Mouse (Mus musculus): ENCODE results near the gene Ccdc33. TPM values are rescaled to one million over a fixed set of nuclear protein-coding genes. Genes with fewer than 3 reads are reported as not detected.

The Ccdc33 gene
- total and polyA plus RNA-seq, 3 experiments: 1.3 TPM; not detected in 2

DNA sequence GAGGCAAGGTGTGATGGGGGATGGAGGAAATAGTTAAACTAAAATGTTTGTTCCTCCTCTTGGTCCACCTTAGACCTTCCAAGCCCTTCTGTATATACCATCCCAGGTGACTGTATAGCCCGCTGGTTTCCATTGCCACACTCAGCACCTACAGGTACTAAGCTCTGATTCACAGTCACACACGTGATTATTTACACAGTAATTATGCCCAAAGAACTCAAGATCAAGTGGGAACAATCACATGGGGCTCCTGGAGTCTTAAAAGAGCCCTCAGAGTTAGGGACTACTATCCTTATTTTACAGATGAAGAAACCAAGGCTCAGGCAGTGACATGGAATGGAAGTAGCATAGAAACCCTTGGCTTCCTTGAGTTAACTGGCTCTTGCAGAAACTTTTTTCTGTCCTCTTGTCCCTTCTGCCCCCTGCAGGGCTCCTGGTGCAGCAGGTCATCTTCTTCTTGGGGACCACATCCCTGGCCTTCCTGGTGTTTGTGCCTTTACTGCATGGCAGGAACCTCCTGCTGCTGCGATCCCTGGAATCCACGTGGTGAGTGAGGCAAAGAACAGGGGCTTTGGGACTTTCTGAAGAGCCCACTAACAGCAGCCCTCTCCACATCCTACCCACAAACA is 32.2 kb upstream of the Ccdc33 start:
- Histone ChIP-seq H3K4me3 (no peak overlapping the region), H3K27me3 (ENCODE audit: control insufficient read depth, insufficient read depth, low read length) (no peaks in the 10 kb centered on the region), H3K4me1 (ENCODE audit: control insufficient read depth, insufficient read depth, low read length) (no peaks in the 10 kb centered on the region), H3K9ac (ENCODE audit: low read depth, low read length) (no peak overlapping the region), H3K36me3 (ENCODE audit: control insufficient read depth, insufficient read depth, low read length) (no peaks in the 10 kb centered on the region), H3K79me2 (replicated peaks; ENCODE audit: control insufficient read depth, insufficient read depth, low read length) (no peaks in the 10 kb centered on the region), H3K27ac (no peak overlapping the region)
- intact Hi-C loops (cut with DNase I): no loop called here
- DNase-seq: no peak
- TF ChIP-seq EP300 (IDR thresholded peaks at IDR 0.05; ENCODE audit: insufficient read depth, low read depth, low read length): no peak
- no peak for TF ChIP-seq POLR2A (IDR thresholded peaks at IDR 0.05; ENCODE audit: insufficient read depth, low read depth, low read length)
- TF ChIP-seq CTCF (IDR thresholded peaks at IDR 0.05): peak; percentile 32; the same call in 1 of the 2 replicates
- 78% methylated on average over 4 of the region's 4 CpGs for WGBS

DNA sequence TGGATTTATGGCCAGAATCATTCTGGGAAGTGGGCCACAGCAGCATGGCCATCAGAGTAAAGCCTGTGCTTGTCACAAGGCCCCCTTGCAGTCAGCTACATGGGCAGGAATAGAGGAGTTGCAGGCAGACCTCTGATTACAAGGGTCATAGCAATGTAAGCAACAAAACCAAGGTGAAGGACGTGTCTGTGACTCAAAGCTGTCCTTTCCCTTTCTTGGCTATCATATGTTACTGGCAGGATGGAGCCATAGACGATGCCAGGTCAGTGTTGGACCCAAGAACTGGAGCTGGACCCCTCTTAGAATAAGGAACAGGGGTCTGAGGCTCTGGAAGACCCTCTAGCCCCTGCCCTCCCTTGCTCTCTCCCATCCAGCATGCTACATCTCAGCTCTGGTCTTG is 30.2 kb upstream of the Ccdc33 start:
- intact Hi-C loops (cut with DNase I): no loop called here
- no peaks in the 10 kb centered on the region for H3K4me1 ChIP-seq (ENCODE audit: control insufficient read depth, insufficient read depth, low read length)
- WGBS: 44% methylated on average over 2 of the region's 2 CpGs
- H3K27me3 ChIP-seq (ENCODE audit: control insufficient read depth, insufficient read depth, low read length): no peaks in the 10 kb centered on the region
- no peak overlapping the region for H3K27ac ChIP-seq
- TF ChIP-seq POLR2A (IDR thresholded peaks at IDR 0.05; ENCODE audit: insufficient read depth, low read depth, low read length) (no peak), CTCF (IDR thresholded peaks at IDR 0.05) (no peak), EP300 (IDR thresholded peaks at IDR 0.05; ENCODE audit: insufficient read depth, low read depth, low read length) (no peak)
- H3K4me3 ChIP-seq: no peak overlapping the region
- no peaks in the 10 kb centered on the region for H3K36me3 ChIP-seq (ENCODE audit: control insufficient read depth, insufficient read depth, low read length)
- H3K9ac ChIP-seq (ENCODE audit: low read depth, low read length): no peak overlapping the region
- no peaks in the 10 kb centered on the region for H3K79me2 ChIP-seq (replicated peaks; ENCODE audit: control insufficient read depth, insufficient read depth, low read length)
- no peak for DNase-seq

DNA sequence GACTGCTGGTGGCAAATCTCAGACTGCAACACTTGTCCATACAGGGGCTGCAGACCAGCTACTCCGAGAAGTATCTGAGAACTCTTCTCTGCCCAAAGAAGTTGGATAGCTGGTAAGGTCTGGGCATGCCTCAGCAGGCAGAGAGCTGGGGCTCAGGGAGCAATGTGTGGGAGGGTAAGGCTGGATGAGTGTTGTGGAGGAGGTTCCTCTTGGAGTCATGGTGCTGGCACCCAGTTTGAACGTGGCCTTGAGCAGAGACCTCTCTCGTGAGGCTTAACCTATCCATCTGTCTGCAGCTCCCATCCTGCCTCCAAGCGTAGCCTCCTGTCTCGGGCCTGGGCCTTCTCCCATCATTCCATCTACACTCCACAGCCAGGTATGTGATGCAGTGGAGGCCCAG is 26.8 kb upstream of the Ccdc33 start:
- 74% methylated on average over 5 of the region's 5 CpGs for WGBS
- H3K79me2 ChIP-seq (replicated peaks; ENCODE audit: control insufficient read depth, insufficient read depth, low read length): no peaks in the 10 kb centered on the region
- DNase-seq: no peak
- H3K27ac ChIP-seq: no peak overlapping the region
- H3K9ac ChIP-seq (ENCODE audit: low read depth, low read length): no peak overlapping the region
- H3K4me3 ChIP-seq: no peak overlapping the region
- no peaks in the 10 kb centered on the region for H3K27me3 ChIP-seq (ENCODE audit: control insufficient read depth, insufficient read depth, low read length)
- TF ChIP-seq POLR2A (IDR thresholded peaks at IDR 0.05; ENCODE audit: insufficient read depth, low read depth, low read length): no peak
- TF ChIP-seq EP300 (IDR thresholded peaks at IDR 0.05; ENCODE audit: insufficient read depth, low read depth, low read length): no peak
- no peak for TF ChIP-seq CTCF (IDR thresholded peaks at IDR 0.05)
- no peaks in the 10 kb centered on the region for H3K4me1 ChIP-seq (ENCODE audit: control insufficient read depth, insufficient read depth, low read length)
- no peaks in the 10 kb centered on the region for H3K36me3 ChIP-seq (ENCODE audit: control insufficient read depth, insufficient read depth, low read length)
- intact Hi-C loops (cut with DNase I): no loop called here

DNA sequence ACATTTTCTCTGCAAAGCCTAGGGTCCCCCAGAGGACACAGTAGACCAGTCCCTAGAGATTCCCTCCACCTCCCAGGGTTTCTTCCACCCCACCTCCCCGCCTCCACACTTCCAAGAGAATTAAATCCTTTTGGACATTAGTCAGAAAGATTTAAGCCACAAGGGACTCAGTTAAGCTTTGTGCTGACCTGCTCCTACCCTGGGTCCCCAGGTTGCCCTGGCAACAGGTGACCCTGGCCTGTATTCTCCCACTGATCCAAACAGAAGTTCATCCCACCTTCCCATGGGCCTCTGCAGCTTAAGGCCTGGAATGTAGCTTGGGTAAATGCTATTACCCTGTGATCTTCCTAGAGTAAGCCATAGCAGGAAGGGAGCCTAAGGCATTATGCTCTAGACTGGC is 26.0 kb upstream of the Ccdc33 start:
- no peak for TF ChIP-seq CTCF (IDR thresholded peaks at IDR 0.05)
- TF ChIP-seq POLR2A (IDR thresholded peaks at IDR 0.05; ENCODE audit: insufficient read depth, low read depth, low read length): no peak
- no peak for TF ChIP-seq EP300 (IDR thresholded peaks at IDR 0.05; ENCODE audit: insufficient read depth, low read depth, low read length)
- intact Hi-C loops (cut with DNase I): no loop called here
- H3K27me3 ChIP-seq (ENCODE audit: control insufficient read depth, insufficient read depth, low read length): no peaks in the 10 kb centered on the region
- H3K36me3 ChIP-seq (ENCODE audit: control insufficient read depth, insufficient read depth, low read length): no peaks in the 10 kb centered on the region
- DNase-seq: no peak
- H3K4me1 ChIP-seq (ENCODE audit: control insufficient read depth, insufficient read depth, low read length): peaks cover under 1% of the 10 kb centered on the region; the same call in 1 of the 2 replicates
- H3K27ac ChIP-seq: no peak overlapping the region
- H3K9ac ChIP-seq (ENCODE audit: low read depth, low read length): no peak overlapping the region
- no peaks in the 10 kb centered on the region for H3K79me2 ChIP-seq (replicated peaks; ENCODE audit: control insufficient read depth, insufficient read depth, low read length)
- WGBS: 86% methylated on average over 1 of the region's 1 CpGs
- H3K4me3 ChIP-seq: no peak overlapping the region

DNA sequence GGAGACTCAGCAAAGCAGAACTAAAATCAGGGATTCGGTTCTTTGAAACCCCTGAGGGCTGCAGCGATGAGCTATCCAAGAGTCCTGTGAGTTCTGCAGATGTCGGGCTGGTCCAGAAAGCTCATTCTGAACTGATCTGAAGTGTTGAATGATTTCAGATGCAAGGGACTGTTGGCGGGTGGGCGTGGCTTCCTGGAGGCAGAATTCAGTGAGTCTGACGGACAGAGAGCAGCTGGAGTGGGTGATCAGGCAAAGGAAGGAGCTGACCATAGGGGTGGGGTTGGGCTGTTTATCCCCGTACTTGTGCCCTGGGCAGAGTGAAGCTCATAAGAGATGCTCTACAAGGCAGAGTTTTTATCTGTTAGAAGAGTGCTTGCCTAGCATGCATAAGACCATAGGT is 24.8 kb upstream of the Ccdc33 start:
- Histone ChIP-seq H3K79me2 (replicated peaks; ENCODE audit: control insufficient read depth, insufficient read depth, low read length) (no peaks in the 10 kb centered on the region), H3K27me3 (ENCODE audit: control insufficient read depth, insufficient read depth, low read length) (no peaks in the 10 kb centered on the region), H3K9ac (ENCODE audit: low read depth, low read length) (no peak overlapping the region), H3K4me1 (ENCODE audit: control insufficient read depth, insufficient read depth, low read length) (peaks cover 1% of the 10 kb centered on the region; the same call in 1 of the 2 replicates), H3K36me3 (ENCODE audit: control insufficient read depth, insufficient read depth, low read length) (no peaks in the 10 kb centered on the region), H3K27ac (no peak overlapping the region), H3K4me3 (no peak overlapping the region)
- DNase-seq: peak; percentile 38 to 43
- 38% methylated on average over 7 of the region's 7 CpGs for WGBS
- intact Hi-C loops (cut with DNase I): no loop called here
- TF ChIP-seq CTCF (IDR thresholded peaks at IDR 0.05) (no peak), EP300 (IDR thresholded peaks at IDR 0.05; ENCODE audit: insufficient read depth, low read depth, low read length) (no peak), POLR2A (IDR thresholded peaks at IDR 0.05; ENCODE audit: insufficient read depth, low read depth, low read length) (no peak)

DNA sequence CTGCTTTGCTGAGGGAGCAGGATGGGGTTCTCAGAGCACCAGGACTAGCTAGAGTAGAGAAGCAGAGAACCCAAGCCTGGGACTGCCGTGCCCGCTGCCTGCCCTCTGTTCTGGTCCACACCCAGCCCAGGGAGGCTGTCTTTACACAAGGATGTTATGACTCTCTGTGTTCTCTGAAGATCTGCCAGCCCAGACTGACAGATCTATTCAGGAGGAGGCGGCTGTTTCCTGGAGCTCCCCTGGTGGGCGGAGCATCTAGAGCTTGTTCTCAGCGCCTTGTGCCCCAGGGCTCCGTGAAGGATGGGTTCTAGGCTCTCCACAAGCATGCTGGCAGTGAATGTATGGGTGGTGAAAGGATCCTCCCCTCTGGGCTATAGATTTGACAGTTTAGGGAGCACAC is 21.3 kb upstream of the Ccdc33 start:
- 17% methylated on average over 6 of the region's 6 CpGs for WGBS
- intact Hi-C loops (cut with DNase I): no loop called here
- DNase-seq: peak in 1 of 2 experiments; percentile 50

More for the DNA sequence above, 21.3 kb upstream of the Ccdc33 start:
- Histone ChIP-seq H3K36me3 (ENCODE audit: control insufficient read depth, insufficient read depth, low read length) (no peaks in the 10 kb centered on the region), H3K9ac (ENCODE audit: low read depth, low read length) (no peak overlapping the region), H3K27me3 (ENCODE audit: control insufficient read depth, insufficient read depth, low read length) (no peaks in the 10 kb centered on the region), H3K4me3 (no peak overlapping the region), H3K79me2 (replicated peaks; ENCODE audit: control insufficient read depth, insufficient read depth, low read length) (no peaks in the 10 kb centered on the region), H3K4me1 (ENCODE audit: control insufficient read depth, insufficient read depth, low read length) (peaks cover 1% of the 10 kb centered on the region; the same call in 1 of the 2 replicates), H3K27ac (no peak overlapping the region)
- TF ChIP-seq EP300 (IDR thresholded peaks at IDR 0.05; ENCODE audit: insufficient read depth, low read depth, low read length): no peak
- no peak for TF ChIP-seq POLR2A (IDR thresholded peaks at IDR 0.05; ENCODE audit: insufficient read depth, low read depth, low read length)
- no peak for TF ChIP-seq CTCF (IDR thresholded peaks at IDR 0.05)

Measured in heart, adult 2 months (tissue).